Mouse (Mus musculus) liver, postnatal 0 days (tissue): ENCODE measurements at regions not wholly inside any gene's neighbourhood (a gene's known extent, or its start where the extent isn't known, plus 50 kb on each side); places are given as distances from the start of the nearest gene placed in this dataset.

Source experiments
- ATAC-seq: fragments of 200-750 bp; cut with Nextera tagmentation; 2 replicates; pipeline ENCODE4 v1.8.0; 2017; ENCODE audit warnings: mild to moderate bottlenecking, moderate library complexity
- DNase-seq: peaks from one replicate; pipeline ENCODE4 v3.0.0-alpha.2; 2016
- H3K27ac ChIP-seq: fragments of 300-500 bp; sonication (generic); 2 replicates; pipeline ENCODE4 v1.5.1; 2014; ENCODE audit warnings: antibody characterized with exemption, moderate library complexity, mild to moderate bottlenecking, low read depth
- H3K27me3 ChIP-seq: fragments of 300-500 bp; sonication (generic); 2 replicates; pipeline ENCODE4 v1.6.1; 2014; ENCODE audit warnings: low read length, control low read depth, mixed read lengths; ENCODE audit not compliant: insufficient read depth
- H3K36me3 ChIP-seq: fragments of 300-500 bp; sonication (generic); replicated peaks from 2 replicates; pipeline ENCODE4 v1.6.1; 2014; ENCODE audit warnings: mild to moderate bottlenecking, control low read depth, low read length, moderate library complexity, mixed read lengths; ENCODE audit not compliant: insufficient read depth
- H3K4me1 ChIP-seq: fragments of 300-500 bp; sonication (generic); 2 replicates; pipeline ENCODE4 v1.6.1; 2014; ENCODE audit warnings: antibody characterized with exemption, mild to moderate bottlenecking, control low read depth; ENCODE audit not compliant: insufficient read depth
- H3K4me2 ChIP-seq: fragments of 300-500 bp; sonication (generic); 2 replicates; pipeline ENCODE4 v1.6.1; 2014; ENCODE audit warnings: low read depth, mild to moderate bottlenecking, low read length, moderate library complexity, mixed read lengths
- H3K4me3 ChIP-seq: fragments of 300-500 bp; sonication (generic); 2 replicates; pipeline ENCODE4 v1.5.1; 2014; ENCODE audit warnings: low read depth, low read length
- H3K9ac ChIP-seq: fragments of 300-500 bp; sonication (generic); replicated peaks from 2 replicates; pipeline ENCODE4 v1.6.1; 2014; ENCODE audit warnings: mild to moderate bottlenecking, moderate library complexity
- H3K9me3 ChIP-seq: fragments of 300-500 bp; sonication (generic); 2 replicates; pipeline ENCODE4 v1.6.1; 2016; ENCODE audit warnings: mild to moderate bottlenecking, control low read depth, low read length, mixed read lengths
- CTCF ChIP-seq: sonication (generic); IDR thresholded peaks from 2 replicates; pipeline ENCODE4 v1.5.1; 2016; ENCODE audit warnings: antibody characterized with exemption, low read depth
- EP300 ChIP-seq: IDR thresholded peaks from 2 replicates; pipeline ENCODE4 v1.6.1; 2016; ENCODE audit warnings: antibody characterized with exemption, low read depth, mild to moderate bottlenecking
- WGBS: fragments of 180-500 bp; shearing (Covaris S2); extraction: QIAGEN DNeasy Blood & Tissue Kit; methylation state at CpG from one replicate; pipeline ENCODE4 v1.1.7; 2014; ENCODE audit not compliant: insufficient replicate concordance; 5-methylcytosine and 5-hydroxymethylcytosine counted together

DNA sequence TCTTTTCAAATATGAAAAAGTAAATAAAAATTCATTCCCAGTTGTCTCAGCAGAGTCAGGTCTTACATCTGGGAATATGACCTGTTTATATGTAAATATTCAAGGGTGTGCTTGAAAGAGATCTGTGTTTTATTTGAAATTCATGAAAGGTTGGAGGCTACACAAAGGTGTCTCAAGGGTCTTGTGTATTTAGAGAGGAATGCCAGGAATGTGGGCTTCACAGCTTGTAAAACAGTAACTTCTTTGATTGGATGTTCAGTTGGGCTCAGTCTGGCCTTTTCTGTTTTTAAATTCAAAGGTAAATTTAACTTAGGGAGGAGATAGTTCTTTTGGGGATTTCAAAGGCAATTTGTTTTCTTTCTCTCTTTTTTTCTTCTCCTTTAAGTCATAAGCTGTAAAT lies 514.7 kb upstream of the Gm9747 start:
- no peak overlapping the region for H3K27ac ChIP-seq
- H3K9me3 ChIP-seq: no peaks in the 10 kb centered on the region
- no peak for DNase-seq
- H3K9ac ChIP-seq: no peak overlapping the region
- no peak overlapping the region for H3K4me3 ChIP-seq
- H3K27me3 ChIP-seq: no peaks in the 10 kb centered on the region
- TF ChIP-seq CTCF (no peak), EP300 (no peak)
- H3K36me3 ChIP-seq: no peaks in the 10 kb centered on the region
- H3K4me2 ChIP-seq: no peak overlapping the region
- no peak for ATAC-seq
- no peaks in the 10 kb centered on the region for H3K4me1 ChIP-seq

DNA sequence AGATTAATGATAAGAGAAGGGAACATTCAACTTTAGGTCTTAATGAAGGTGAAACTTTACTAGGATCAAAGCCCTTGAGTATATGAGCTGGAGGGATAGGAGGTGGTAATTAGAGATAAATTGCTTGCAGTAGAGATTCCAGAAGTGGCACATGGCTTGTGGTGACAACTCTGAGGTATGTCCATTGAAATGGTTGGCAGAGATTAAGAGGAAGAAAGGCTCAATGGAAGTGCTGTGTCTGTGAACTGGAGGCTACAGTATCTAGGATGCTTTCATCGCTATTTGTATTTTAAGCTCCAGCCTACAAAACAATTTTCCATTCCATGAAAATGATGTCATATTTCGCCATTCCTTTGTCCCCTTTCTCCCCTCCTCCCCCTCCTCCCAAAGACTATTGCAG lies 508.1 kb upstream of the Gm9747 start:
- no peak for DNase-seq
- H3K36me3 ChIP-seq: no peaks in the 10 kb centered on the region
- no peaks in the 10 kb centered on the region for H3K4me1 ChIP-seq
- TF ChIP-seq EP300: no peak
- no peaks in the 10 kb centered on the region for H3K9me3 ChIP-seq
- no peak for ATAC-seq
- H3K9ac ChIP-seq: no peak overlapping the region
- WGBS: 69% methylated on average over 2 of the region's 2 CpGs
- no peak overlapping the region for H3K4me3 ChIP-seq
- no peaks in the 10 kb centered on the region for H3K27me3 ChIP-seq
- no peak overlapping the region for H3K27ac ChIP-seq
- no peak overlapping the region for H3K4me2 ChIP-seq

DNA sequence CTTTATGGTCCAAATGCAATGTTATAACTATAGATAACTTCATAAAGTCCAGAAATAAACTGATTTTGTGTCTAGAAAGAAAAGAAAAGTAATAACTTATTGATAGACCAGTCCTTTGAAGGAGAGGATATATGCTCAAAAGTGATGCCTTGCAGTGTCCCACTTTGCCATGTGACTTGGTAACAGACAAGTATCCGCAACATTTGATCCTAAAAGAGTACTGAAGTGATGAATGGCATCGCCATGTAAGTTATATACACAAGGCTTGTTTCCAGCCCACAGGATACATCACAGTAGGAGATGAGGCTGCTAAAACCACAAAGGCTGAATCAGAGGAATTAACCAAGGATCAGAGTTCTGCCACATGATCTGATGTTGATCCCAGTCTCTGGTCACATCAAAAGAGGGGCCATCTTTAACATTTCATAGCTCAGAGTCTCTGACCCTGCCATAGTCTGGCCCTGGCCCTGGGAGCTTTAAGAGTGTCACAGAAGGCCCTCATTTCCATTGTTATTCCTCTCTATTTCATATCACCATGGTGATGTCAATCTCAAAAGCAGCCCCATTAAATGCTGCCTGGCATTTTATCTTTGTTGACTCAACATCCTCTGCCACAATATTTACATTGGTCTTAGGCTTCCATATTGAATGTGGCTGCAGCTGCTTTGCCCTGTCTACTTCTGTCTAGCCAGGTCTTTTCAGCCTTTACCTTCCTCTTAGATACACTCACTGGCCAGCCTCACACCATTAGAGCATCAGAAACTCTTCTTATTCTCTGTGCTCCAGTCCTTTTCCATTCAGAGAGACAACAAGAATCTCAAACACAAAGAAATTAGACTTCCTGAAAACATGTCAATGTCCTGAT lies 506.4 kb upstream of the Gm9747 start:
- H3K9ac ChIP-seq: no peak overlapping the region
- ATAC-seq: no peak
- WGBS: 68% methylated on average over 2 of the region's 2 CpGs
- H3K4me2 ChIP-seq: no peak overlapping the region
- H3K4me3 ChIP-seq: no peak overlapping the region
- H3K4me1 ChIP-seq: no peaks in the 10 kb centered on the region
- no peaks in the 10 kb centered on the region for H3K36me3 ChIP-seq
- DNase-seq: no peak
- TF ChIP-seq CTCF (no peak), EP300 (no peak)
- no peaks in the 10 kb centered on the region for H3K9me3 ChIP-seq
- no peak overlapping the region for H3K27ac ChIP-seq
- H3K27me3 ChIP-seq: no peaks in the 10 kb centered on the region

DNA sequence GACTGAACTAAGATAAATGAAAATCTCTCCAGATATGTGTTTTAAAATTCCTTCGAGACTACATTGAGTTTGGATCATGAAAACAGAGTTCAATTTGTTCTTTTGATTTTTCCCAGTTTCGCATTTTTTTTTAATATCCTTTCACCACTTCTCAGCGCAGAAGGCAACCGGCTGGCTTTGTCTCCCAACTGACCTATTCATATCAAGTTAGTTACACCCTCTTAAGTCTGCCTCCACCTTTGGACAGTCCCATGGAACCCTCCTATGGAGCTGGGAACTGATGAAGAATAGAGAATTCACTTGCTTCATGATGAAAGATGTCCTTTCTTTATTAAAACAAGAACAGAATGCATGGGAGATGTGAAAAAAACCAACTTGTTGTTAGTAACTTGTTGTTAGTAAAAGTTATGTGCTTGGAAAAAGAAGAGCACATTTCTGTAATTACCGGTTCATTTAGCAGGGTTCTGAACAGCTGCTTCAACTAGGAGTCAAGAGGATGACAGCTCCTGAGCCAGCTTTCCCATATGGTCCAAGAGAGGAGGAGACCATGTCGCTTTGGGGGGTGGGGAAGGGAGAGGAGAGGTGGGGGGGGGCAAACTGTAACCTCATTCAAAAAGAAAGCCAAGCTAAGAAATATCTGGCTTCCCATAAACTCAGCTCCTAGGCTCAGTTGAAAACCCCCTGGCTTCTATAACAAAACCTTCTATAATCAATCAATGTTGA lies 495.6 kb upstream of the Gm9747 start:
- H3K4me1 ChIP-seq: no peaks in the 10 kb centered on the region
- ATAC-seq (no peak), DNase-seq (no peak)
- H3K36me3 ChIP-seq: no peaks in the 10 kb centered on the region
- no peaks in the 10 kb centered on the region for H3K27me3 ChIP-seq
- no peak overlapping the region for H3K4me3 ChIP-seq
- no peak overlapping the region for H3K9ac ChIP-seq
- H3K4me2 ChIP-seq: no peak overlapping the region
- no peaks in the 10 kb centered on the region for H3K9me3 ChIP-seq
- TF ChIP-seq EP300 (no peak), CTCF (no peak)
- WGBS: 77% methylated on average over 6 of the region's 6 CpGs
- no peak overlapping the region for H3K27ac ChIP-seq

DNA sequence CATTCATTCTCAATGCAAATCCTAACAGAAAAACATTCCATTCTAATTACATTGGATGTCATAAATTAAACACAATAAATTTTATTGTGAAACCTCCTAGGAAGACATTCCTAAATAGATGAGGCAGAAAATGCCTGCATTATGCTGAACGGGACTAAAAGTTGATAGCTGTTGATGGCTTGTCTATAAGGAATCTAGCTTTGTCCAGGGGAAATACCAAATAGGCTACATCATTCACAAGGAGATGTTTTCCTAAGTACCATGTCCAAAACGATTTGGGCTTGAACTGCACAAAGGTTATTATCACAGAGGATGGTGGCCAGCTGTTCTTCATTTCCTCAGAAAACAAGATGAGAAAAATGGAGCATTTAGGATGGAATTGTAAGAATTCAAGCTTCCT lies 494.5 kb upstream of the Gm9747 start:
- Histone ChIP-seq H3K36me3 (no peaks in the 10 kb centered on the region), H3K4me2 (no peak overlapping the region), H3K4me3 (no peak overlapping the region), H3K4me1 (no peaks in the 10 kb centered on the region), H3K27me3 (no peaks in the 10 kb centered on the region), H3K9me3 (no peaks in the 10 kb centered on the region), H3K27ac (no peak overlapping the region), H3K9ac (no peak overlapping the region)
- WGBS: 42% methylated on average over 2 of the region's 2 CpGs
- TF ChIP-seq CTCF: no peak
- no peak for TF ChIP-seq EP300
- ATAC-seq (no peak), DNase-seq (no peak)

DNA sequence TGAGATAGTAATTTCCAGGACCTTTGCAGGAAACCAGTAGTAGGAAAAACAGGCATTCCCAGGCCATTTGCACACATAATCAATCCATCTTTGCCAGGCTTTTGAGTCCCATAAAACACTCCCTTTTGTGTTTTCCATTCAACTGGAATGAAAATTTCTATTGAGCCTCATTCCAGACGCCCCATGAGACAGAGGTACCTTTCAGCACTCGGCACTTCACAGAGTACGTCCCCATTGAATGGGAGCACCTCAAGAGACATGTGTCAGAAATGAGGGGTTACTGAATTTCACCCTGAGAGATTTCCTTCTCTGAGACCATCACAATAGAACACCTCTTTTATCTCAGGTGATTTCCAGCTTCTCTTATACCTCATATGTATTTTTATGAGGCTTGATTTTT lies 493.5 kb upstream of the Gm9747 start:
- Histone ChIP-seq H3K4me2 (no peak overlapping the region), H3K4me1 (no peaks in the 10 kb centered on the region), H3K4me3 (no peak overlapping the region), H3K27ac (no peak overlapping the region), H3K36me3 (no peaks in the 10 kb centered on the region), H3K9me3 (no peaks in the 10 kb centered on the region), H3K27me3 (no peaks in the 10 kb centered on the region), H3K9ac (no peak overlapping the region)
- WGBS: 70% methylated on average over 3 of the region's 3 CpGs
- no peak for TF ChIP-seq CTCF
- TF ChIP-seq EP300: no peak
- no peak for ATAC-seq
- no peak for DNase-seq
